ENCODE assay signal across 8 mouse cellular contexts in genomic region chr13:49584307-49585005, GRCm38 (mm10). TPM values are rescaled to one million over a fixed set of nuclear protein-coding genes. Genes with fewer than 3 reads are reported as not detected.
DNase-seq lines count a peak whose midpoint lies in the region; ATAC-seq and TF ChIP-seq lines count a peak whose summit lies in the region.
"Had no signal": no experiment of that assay in that cellular context is flagged by ENCODE, and none has a peak within 500 bp of the region (broad histone marks: within the 10 kb centered on the region; RNA-seq: fewer than 3 reads in every experiment).

No protein-coding gene starts in this region.

- peaks cover 3% of the 10 kb centered on the region for H3K79me3 ChIP-seq in C2C12 (ENCODE audit: low read depth)

- 0 out of 2 replicates have a peak overlapping the region, but pooled peaks have one; percentile 16 for H3K9ac ChIP-seq in embryonic facial prominence, embryonic 13.5 days

- H3K27ac ChIP-seq in embryonic facial prominence, embryonic 13.5 days: peak overlapping the region; percentile 84
- H3K27ac ChIP-seq: left cerebral cortex, adult 2 months had no signal

- peaks cover 16% of the 10 kb centered on the region for H3K4me1 ChIP-seq in embryonic facial prominence, embryonic 13.5 days

- H3K36me3 ChIP-seq in C2C12 (ENCODE audit: control insufficient read depth, insufficient read depth): no peaks in the 10 kb centered on the region
- H3K36me3 ChIP-seq in embryonic facial prominence, embryonic 13.5 days: no peaks in the 10 kb centered on the region

- TF ChIP-seq CTCF in C2C12 (IDR thresholded peaks at IDR 0.05; ENCODE audit: control insufficient read depth, insufficient read depth, insufficient read length): no peak

- DNase-seq in kidney, adult 8-10 months: peak; percentile 18 to 42
- no peak for DNase-seq in kidney, adult 11 months
- DNase-seq in kidney, postnatal 25 days: peak; percentile 49 to 63
- DNase-seq in frontal cortex, postnatal 10 days (ENCODE audit: low spot score in 2 of 2): no peak
- DNase-seq in frontal cortex, adult 2 months (ENCODE audit: extremely low spot score in 1 of 2, low spot score in 1 of 2): no peak

- peak overlapping the region; percentile 24 for H3K4me2 ChIP-seq in embryonic facial prominence, embryonic 13.5 days

- no peak overlapping the region for H3ac ChIP-seq in C2C12 (ENCODE audit: control insufficient read depth, insufficient read length, low read depth)

- no peak overlapping the region for H3K4me3 ChIP-seq in C2C12 (ENCODE audit: insufficient read depth, poor library complexity, severe bottlenecking)
- H3K4me3 ChIP-seq in embryonic facial prominence, embryonic 13.5 days: no peak overlapping the region
- H3K4me3 ChIP-seq: left cerebral cortex, adult 2 months had no signal

- H3K79me2 ChIP-seq in C2C12 (ENCODE audit: control insufficient read depth, insufficient read depth): peaks cover 21% of the 10 kb centered on the region

- 51% methylated on average over 8 of the region's 8 CpGs for WGBS in embryonic facial prominence, embryonic 13.5 days

- H3K9me3 ChIP-seq in embryonic facial prominence, embryonic 13.5 days: no peaks in the 10 kb centered on the region

- no peak for ATAC-seq in embryonic facial prominence, embryonic 13.5 days (ENCODE audit: insufficient number of reproducible peaks, insufficient read depth, low FRiP score, low TSS enrichment, low read depth)

- H3K27me3 ChIP-seq in C2C12 (ENCODE audit: control insufficient read depth, insufficient read depth, insufficient read length): no peaks in the 10 kb centered on the region
- no peaks in the 10 kb centered on the region for H3K27me3 ChIP-seq in embryonic facial prominence, embryonic 13.5 days

TF ChIP-seq in C2C12, 6 proteins besides CTCF, POLR2A, EP300 and RAD21:
- TF ChIP-seq MAX (IDR thresholded peaks at IDR 0.05): no peak
- no peak for TF ChIP-seq USF1 (IDR thresholded peaks at IDR 0.05; ENCODE audit: low read depth)
- TF ChIP-seq FOSL1 (IDR thresholded peaks at IDR 0.05; ENCODE audit: insufficient read depth, low read length, poor library complexity, severe bottlenecking): no peak
- TF ChIP-seq CEBPB (IDR thresholded peaks at IDR 0.05; ENCODE audit: low read depth): no peak
- TF ChIP-seq MYOD1 (IDR thresholded peaks at IDR 0.05; ENCODE audit: control insufficient read depth, insufficient read length, low read depth): peak; percentile 5

RNA-seq across cellular contexts. Expression of gene Omd, which starts 2.2 kb away (rescaled TPM):
- 0.32 TPM for polyA plus RNA-seq in C2C12 (2012; fragmentation: generic; extraction: Trizol)
- 14.6 and 18.8 TPM in 2 replicates for polyA plus RNA-seq in embryonic facial prominence, embryonic 13.5 days (2015; fragmentation: Nextera tagmentation; extraction: Ambion mirVana)
- polyA plus RNA-seq in frontal cortex, adult 2 months (2012; rRNA removed): 1.3 and 2.0 TPM in 2 replicates

RNA-seq across cellular contexts. Expression of gene Ogn, which starts 23.4 kb away (rescaled TPM):
- polyA plus RNA-seq in C2C12 (2012; fragmentation: generic; extraction: Trizol): 4.6 TPM
- polyA plus RNA-seq in embryonic facial prominence, embryonic 13.5 days (2015; fragmentation: Nextera tagmentation; extraction: Ambion mirVana): 90.4 and 112 TPM in 2 replicates
- 5.5 and 10.3 TPM in 2 replicates for polyA plus RNA-seq in frontal cortex, adult 2 months (2012; rRNA removed)

RNA-seq across cellular contexts. Expression of gene Aspn, which starts 40.2 kb away (rescaled TPM):
- 0.14 TPM for polyA plus RNA-seq in C2C12 (2012; fragmentation: generic; extraction: Trizol)
- 62.9 and 89.3 TPM in 2 replicates for polyA plus RNA-seq in embryonic facial prominence, embryonic 13.5 days (2015; fragmentation: Nextera tagmentation; extraction: Ambion mirVana)
- 1.0 and 2.0 TPM in 2 replicates for polyA plus RNA-seq in frontal cortex, adult 2 months (2012; rRNA removed)

Comparison
In these comparisons a context has a peak if more than half of its experiments do, and no peak if none do; other contexts are left out.
1. DNase-seq: peak in kidney, adult 8-10 months (2 of 2) and kidney, postnatal 25 days (2 of 2); none in kidney, adult 11 months (single experiment), frontal cortex, postnatal 10 days (0 of 2) and frontal cortex, adult 2 months (0 of 2).
2. RNA of gene Aspn, which starts 40.2 kb away (polyA plus RNA-seq): 62.9 to 89.3 TPM in embryonic facial prominence, embryonic 13.5 days; 1.0 to 2.0 TPM in frontal cortex, adult 2 months and 0.14 TPM in C2C12 (single experiment); every median in the first group is over 10 times any median in the second.